Mouse (Mus musculus): ENCODE measurements at regions not wholly inside any gene's neighbourhood (a gene's known extent, or its start where the extent isn't known, plus 50 kb on each side); places are given as distances from the start of the nearest gene placed in this dataset.

DNA sequence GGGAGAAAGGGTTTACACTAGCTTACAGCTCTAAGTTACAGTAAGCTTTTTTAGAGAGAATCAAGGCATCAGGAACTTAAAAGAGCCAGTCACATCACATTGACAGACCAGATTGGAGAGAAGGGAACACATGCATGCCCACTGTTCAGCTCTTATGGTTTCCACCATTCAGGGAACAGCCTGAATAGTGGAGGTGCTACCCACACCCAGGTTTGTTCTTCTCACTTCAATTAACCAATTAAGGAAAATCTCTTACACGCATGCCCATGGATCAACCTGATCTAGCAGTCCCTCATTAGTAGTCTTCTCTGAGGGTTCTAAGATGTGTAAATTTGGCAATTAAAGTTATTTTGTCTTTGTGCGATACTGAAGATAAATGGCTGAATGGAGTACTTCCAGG lies 419.2 kb upstream of the Tusc1 start:
- 86% methylated on average over 2 of the region's 2 CpGs for WGBS
- Histone ChIP-seq H3K9ac (replicated peaks) (no peak overlapping the region), H3K36me3 (no peaks in the 10 kb centered on the region), H3K9me3 (no peaks in the 10 kb centered on the region), H3K4me1 (replicated peaks) (no peaks in the 10 kb centered on the region), H3K4me3 (replicated peaks) (no peak overlapping the region), H3K27ac (no peak overlapping the region), H3K27me3 (no peaks in the 10 kb centered on the region), H3K4me2 (no peak overlapping the region)
- no peak for ATAC-seq (ENCODE audit: insufficient number of reproducible peaks, insufficient read depth, low FRiP score, low TSS enrichment, low read depth)

DNA sequence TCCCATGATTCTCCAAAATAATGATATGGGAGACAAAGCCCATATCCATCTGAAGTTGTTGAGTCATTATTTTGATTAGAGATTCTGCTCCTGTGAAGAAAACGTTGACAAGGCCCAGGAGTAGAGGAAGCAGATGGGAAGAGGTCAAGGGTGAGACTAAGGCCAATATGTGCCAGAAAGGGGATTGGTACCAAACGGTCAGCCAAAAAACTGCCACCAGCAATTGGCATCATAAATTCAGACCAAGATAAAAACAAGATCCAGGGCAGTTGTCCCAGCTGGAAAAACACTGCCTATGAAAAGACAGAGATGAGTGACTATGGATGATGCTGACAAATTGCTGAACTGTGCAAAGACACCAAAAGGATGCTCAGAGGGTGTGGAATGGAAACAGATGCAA lies 411.0 kb upstream of the Tusc1 start:
- no peaks in the 10 kb centered on the region for H3K36me3 ChIP-seq
- no peak overlapping the region for H3K27ac ChIP-seq
- H3K4me1 ChIP-seq (replicated peaks) = no peaks in the 10 kb centered on the region
- H3K4me2 ChIP-seq = no peak overlapping the region
- no peak for ATAC-seq (ENCODE audit: insufficient number of reproducible peaks, insufficient read depth, low FRiP score, low TSS enrichment, low read depth)
- H3K4me3 ChIP-seq (replicated peaks) = no peak overlapping the region
- WGBS = 43% methylated on average over 2 of the region's 2 CpGs
- no peaks in the 10 kb centered on the region for H3K27me3 ChIP-seq
- no peak overlapping the region for H3K9ac ChIP-seq (replicated peaks)
- no peaks in the 10 kb centered on the region for H3K9me3 ChIP-seq

DNA sequence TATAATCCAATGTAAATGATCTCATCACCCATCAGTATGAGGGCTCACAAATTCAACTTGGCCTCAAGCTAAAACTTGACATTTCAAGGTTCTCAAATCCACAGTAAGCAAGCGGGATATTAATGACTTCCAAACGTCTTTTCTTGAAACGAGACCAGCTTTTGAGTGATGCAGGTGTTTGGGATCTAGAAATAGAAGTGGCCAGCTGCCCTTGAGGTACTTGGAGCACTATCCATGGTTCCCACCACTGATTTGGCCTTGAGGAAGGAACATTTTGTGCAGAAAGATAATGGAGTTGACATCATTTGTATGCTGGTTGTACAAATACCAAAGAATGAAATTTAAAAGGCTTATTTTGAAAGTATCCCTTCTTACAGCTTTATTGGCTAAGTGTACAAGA lies 378.4 kb upstream of the Tusc1 start:
- no peak overlapping the region for H3K9ac ChIP-seq (replicated peaks)
- no peaks in the 10 kb centered on the region for H3K36me3 ChIP-seq
- no peaks in the 10 kb centered on the region for H3K9me3 ChIP-seq
- H3K27ac ChIP-seq = no peak overlapping the region
- H3K4me2 ChIP-seq = no peak overlapping the region
- 62% methylated on average over 3 of the region's 3 CpGs for WGBS
- no peaks in the 10 kb centered on the region for H3K27me3 ChIP-seq
- no peak overlapping the region for H3K4me3 ChIP-seq (replicated peaks)
- no peak for ATAC-seq (ENCODE audit: insufficient number of reproducible peaks, insufficient read depth, low FRiP score, low TSS enrichment, low read depth)
- no peaks in the 10 kb centered on the region for H3K4me1 ChIP-seq (replicated peaks)

DNA sequence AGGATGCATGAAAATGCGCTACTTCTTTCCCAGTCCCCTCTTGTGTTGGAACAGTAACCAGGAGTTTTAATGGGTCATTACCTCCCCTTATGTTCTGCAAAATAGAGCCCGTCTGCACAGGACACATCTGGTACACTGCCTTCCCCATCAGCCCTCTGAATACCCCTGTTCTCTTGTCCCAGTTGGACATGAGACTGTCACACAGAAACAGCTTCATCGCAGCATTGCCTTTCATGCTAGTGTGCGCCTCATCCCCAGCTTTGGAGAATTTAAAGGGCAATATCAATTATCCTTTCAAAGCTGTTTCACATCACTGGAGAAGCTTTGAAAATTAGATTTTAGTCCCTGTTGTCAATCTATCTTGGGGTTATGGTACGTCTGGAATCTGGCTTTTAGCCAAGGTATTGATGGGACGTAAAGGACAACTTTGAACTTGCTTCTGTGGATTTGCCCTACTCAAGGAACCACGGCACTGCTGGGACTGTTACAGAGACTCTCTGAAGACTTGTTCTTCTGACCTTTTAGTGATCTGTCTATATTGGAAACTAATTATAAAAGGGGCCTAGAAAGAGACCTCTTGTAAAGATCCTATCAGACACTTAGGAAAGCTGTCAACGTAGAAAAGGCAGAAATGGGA lies 341.2 kb upstream of the Tusc1 start:
- Histone ChIP-seq H3K9ac (replicated peaks) (no peak overlapping the region), H3K27me3 (no peaks in the 10 kb centered on the region), H3K27ac (no peak overlapping the region), H3K9me3 (no peaks in the 10 kb centered on the region), H3K4me3 (replicated peaks) (no peak overlapping the region), H3K36me3 (no peaks in the 10 kb centered on the region), H3K4me2 (no peak overlapping the region), H3K4me1 (replicated peaks) (no peaks in the 10 kb centered on the region)
- WGBS = 70% methylated on average over 8 of the region's 8 CpGs
- no peak for ATAC-seq (ENCODE audit: insufficient number of reproducible peaks, insufficient read depth, low FRiP score, low TSS enrichment, low read depth)

DNA sequence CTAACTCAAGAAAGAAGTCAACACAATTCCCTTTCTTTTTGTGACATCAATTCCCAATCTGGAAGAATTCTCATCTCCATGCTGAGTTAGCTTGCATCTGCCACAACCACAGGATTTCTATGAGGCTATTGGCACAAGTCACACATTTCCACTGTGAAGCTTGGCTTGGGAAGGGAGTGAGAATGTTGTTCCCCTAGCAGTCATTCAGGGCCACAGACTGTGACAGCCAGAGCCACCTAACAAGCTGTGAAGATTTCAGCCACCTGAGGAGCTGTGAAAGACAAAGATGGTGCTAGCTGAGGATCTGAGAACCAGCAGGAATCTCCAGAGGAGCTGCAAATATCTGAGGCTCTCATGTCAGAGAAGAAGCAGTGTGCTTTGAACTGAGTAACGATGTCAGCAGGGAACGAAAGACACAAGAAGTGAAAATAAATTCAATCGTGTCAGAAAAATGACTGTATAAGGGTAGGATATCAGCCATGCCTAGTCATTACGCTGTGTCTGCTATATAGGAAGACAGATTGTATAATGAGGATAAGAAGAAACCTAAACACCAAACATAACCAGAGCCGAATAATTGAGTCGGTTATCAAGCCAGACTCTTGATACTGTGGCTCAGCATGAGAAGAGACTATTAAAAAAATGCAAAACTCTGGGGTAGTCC lies 340.6 kb upstream of the Tusc1 start:
- H3K4me1 ChIP-seq (replicated peaks) = no peaks in the 10 kb centered on the region
- no peak overlapping the region for H3K4me2 ChIP-seq
- H3K9ac ChIP-seq (replicated peaks) = no peak overlapping the region
- no peak overlapping the region for H3K27ac ChIP-seq
- ATAC-seq (ENCODE audit: insufficient number of reproducible peaks, insufficient read depth, low FRiP score, low TSS enrichment, low read depth) = no peak
- H3K27me3 ChIP-seq = no peaks in the 10 kb centered on the region
- H3K4me3 ChIP-seq (replicated peaks) = no peak overlapping the region
- no peaks in the 10 kb centered on the region for H3K36me3 ChIP-seq
- H3K9me3 ChIP-seq = no peaks in the 10 kb centered on the region
- WGBS = 75% methylated on average over 6 of the region's 6 CpGs

DNA sequence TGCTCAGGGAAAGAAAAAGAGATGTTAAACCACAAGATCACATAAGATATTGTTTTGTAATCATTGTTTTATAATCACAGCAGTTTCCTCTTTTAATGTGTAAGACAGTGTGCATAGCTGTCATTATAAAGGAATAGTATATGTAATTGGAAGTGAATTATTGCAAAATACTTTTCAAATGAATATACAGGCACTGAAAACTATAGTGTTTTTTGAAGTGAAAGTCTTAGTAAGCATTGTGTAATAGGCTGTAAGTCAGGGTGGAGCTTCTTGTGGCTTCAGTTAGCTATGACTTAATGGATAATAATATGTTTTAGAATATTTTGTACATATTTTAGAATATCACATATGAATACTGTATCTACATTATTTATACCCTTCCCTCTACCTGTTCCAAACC lies 333.7 kb upstream of the Tusc1 start:
- no peaks in the 10 kb centered on the region for H3K36me3 ChIP-seq
- no peak for ATAC-seq (ENCODE audit: insufficient number of reproducible peaks, insufficient read depth, low FRiP score, low TSS enrichment, low read depth)
- H3K27ac ChIP-seq = no peak overlapping the region
- no peak overlapping the region for H3K4me2 ChIP-seq
- no peaks in the 10 kb centered on the region for H3K9me3 ChIP-seq
- H3K4me1 ChIP-seq (replicated peaks) = no peaks in the 10 kb centered on the region
- H3K27me3 ChIP-seq = no peaks in the 10 kb centered on the region
- H3K9ac ChIP-seq (replicated peaks) = no peak overlapping the region
- H3K4me3 ChIP-seq (replicated peaks) = no peak overlapping the region

DNA sequence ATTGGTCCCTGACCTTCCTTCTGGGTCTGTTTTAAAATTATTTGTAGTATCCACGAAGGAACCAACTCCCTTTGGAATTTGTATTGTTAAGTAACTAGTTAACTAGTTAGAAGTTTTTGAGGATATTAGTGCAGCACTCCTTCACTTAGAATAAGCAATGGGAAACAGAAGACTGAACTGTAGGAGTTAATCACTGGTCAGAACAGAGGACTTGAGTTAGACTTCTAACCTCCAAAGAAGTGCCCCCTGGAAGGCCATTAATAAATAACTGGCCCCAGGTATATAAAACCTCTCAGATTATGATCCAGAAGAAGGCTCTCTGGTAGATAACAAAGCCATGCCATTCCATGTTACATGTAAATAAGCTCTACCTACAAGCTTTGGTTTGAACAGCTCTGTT lies 329.0 kb upstream of the Tusc1 start:
- no peak for ATAC-seq (ENCODE audit: insufficient number of reproducible peaks, insufficient read depth, low FRiP score, low TSS enrichment, low read depth)
- Histone ChIP-seq H3K36me3 (no peaks in the 10 kb centered on the region), H3K9me3 (no peaks in the 10 kb centered on the region), H3K4me1 (replicated peaks) (no peaks in the 10 kb centered on the region), H3K9ac (replicated peaks) (no peak overlapping the region), H3K4me3 (replicated peaks) (no peak overlapping the region), H3K27me3 (no peaks in the 10 kb centered on the region), H3K4me2 (no peak overlapping the region), H3K27ac (no peak overlapping the region)
- 78% methylated on average over 1 of the region's 1 CpGs for WGBS

DNA sequence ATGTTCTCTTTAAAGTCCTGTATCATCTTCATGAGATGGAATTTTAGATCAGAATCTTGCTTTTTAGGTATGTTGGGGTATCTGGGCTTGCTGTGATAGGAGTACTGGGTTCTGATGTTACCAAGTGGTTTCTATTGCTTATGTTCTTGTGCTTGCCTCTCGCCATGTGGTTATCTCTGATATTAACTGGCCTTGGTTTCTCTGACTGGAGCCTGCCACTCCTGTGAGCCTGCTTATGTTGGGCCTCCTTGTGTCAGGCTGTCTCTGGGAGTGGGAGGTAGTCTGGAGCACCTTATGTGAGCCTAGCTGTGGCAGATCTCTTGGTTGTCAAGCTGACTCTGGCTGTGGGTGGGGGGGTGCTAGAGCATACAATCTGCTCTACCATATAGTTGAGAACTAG lies 302.9 kb upstream of the Tusc1 start:
- ATAC-seq (ENCODE audit: insufficient number of reproducible peaks, insufficient read depth, low FRiP score, low TSS enrichment, low read depth) = no peak
- Histone ChIP-seq H3K4me3 (replicated peaks) (no peak overlapping the region), H3K9ac (replicated peaks) (no peak overlapping the region), H3K27ac (no peak overlapping the region), H3K36me3 (no peaks in the 10 kb centered on the region), H3K4me2 (no peak overlapping the region), H3K27me3 (no peaks in the 10 kb centered on the region), H3K4me1 (replicated peaks) (no peaks in the 10 kb centered on the region), H3K9me3 (no peaks in the 10 kb centered on the region)
- WGBS = 91% methylated on average over 1 of the region's 1 CpGs

DNA sequence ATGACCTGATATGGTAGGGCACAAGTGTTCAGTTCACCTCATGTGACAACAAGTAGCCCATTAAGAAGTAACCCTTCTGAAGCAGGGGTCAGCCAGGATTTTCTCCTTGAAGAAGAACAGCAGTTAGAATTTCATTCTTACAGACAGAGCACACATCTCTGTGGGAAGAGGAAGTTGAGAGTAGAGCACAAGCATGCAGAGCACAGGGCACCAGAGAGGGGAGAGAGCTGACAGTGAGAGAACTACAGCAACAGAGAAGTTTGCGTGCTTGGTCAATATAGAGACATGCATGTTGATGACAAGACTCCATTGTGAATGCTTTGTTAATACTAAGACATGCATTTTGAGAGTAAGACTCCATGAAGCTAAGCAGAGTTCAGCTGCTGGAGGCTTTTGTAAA lies 263.2 kb upstream of the Tusc1 start:
- H3K4me2 ChIP-seq = no peak overlapping the region
- H3K9me3 ChIP-seq = no peaks in the 10 kb centered on the region
- H3K36me3 ChIP-seq = no peaks in the 10 kb centered on the region
- 97% methylated on average over 1 of the region's 1 CpGs for whole genome bisulfite sequencing
- no peak overlapping the region for H3K4me3 ChIP-seq (replicated peaks)
- H3K27me3 ChIP-seq = no peaks in the 10 kb centered on the region
- ATAC-seq (ENCODE audit: insufficient number of reproducible peaks, insufficient read depth, low FRiP score, low TSS enrichment, low read depth) = no peak
- H3K9ac ChIP-seq (replicated peaks) = no peak overlapping the region
- H3K27ac ChIP-seq = no peak overlapping the region
- H3K4me1 ChIP-seq (replicated peaks) = no peaks in the 10 kb centered on the region

DNA sequence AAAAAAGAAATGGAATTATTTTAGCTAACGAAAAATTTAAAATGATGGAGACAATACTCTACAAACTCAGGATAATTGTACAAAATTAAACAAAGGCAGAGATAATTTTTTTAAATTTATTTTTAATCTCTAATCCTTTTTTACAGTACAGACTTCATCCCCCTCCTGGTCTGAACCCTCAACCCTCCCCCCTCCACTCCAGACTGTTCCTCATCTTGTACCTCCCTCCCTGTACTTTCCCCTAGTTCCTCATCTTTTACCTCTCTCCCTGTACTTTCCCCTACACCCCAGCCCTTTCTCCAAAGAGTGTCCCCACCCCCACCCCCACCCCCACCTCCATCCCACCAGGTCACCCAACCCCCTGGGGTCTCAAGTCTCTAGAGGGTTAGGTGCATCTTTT lies 249.0 kb upstream of the Tusc1 start:
- Histone ChIP-seq H3K9me3 (0 out of 2 replicates have a peak, but pooled peaks cover 4% of the 10 kb centered on the region), H3K4me2 (no peak overlapping the region), H3K36me3 (no peaks in the 10 kb centered on the region), H3K4me1 (replicated peaks) (no peaks in the 10 kb centered on the region), H3K27me3 (no peaks in the 10 kb centered on the region), H3K27ac (no peak overlapping the region), H3K4me3 (replicated peaks) (no peak overlapping the region), H3K9ac (replicated peaks) (no peak overlapping the region)
- no peak; the same call in 1 of the 2 replicates for ATAC-seq (ENCODE audit: insufficient number of reproducible peaks, insufficient read depth, low FRiP score, low TSS enrichment, low read depth)
- 88% methylated on average over 1 of the region's 1 CpGs for WGBS

DNA sequence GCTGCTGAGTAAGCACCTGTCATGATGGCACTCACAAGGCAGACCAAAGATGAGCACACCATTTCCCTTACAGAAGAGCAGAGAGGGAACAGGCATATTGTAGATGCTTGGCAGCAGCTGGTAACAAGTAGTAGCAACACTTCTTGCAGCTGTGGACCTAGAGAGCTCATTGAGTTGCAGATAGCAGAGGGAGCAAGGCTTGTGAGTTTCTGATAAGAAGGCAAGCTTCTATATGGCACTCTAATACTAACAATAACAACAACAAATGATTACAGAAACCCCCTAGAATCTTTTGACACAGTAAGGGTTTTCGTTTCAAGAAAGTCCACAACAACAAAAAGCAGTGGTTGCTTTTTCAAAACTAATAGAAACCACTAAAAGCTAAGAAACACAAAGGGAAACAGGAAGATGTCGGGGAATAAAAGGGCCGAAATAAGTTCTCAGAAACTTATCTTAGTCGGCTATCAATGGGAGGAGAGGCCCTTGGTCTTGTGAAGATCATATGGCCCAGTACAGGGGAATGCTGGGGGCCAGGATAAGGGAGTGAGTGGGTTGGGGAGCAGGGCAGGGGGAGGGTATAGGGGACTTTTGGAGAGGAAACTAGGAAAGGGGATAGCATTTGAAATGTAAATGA lies 248.5 kb upstream of the Tusc1 start:
- Histone ChIP-seq H3K4me1 (replicated peaks) (no peaks in the 10 kb centered on the region), H3K9me3 (0 out of 2 replicates have a peak, but pooled peaks cover 4% of the 10 kb centered on the region), H3K9ac (replicated peaks) (no peak overlapping the region), H3K27me3 (no peaks in the 10 kb centered on the region), H3K4me3 (replicated peaks) (no peak overlapping the region), H3K4me2 (no peak overlapping the region), H3K27ac (no peak overlapping the region), H3K36me3 (no peaks in the 10 kb centered on the region)
- WGBS = 75% methylated on average over 4 of the region's 4 CpGs
- no peak for ATAC-seq (ENCODE audit: insufficient number of reproducible peaks, insufficient read depth, low FRiP score, low TSS enrichment, low read depth)

DNA sequence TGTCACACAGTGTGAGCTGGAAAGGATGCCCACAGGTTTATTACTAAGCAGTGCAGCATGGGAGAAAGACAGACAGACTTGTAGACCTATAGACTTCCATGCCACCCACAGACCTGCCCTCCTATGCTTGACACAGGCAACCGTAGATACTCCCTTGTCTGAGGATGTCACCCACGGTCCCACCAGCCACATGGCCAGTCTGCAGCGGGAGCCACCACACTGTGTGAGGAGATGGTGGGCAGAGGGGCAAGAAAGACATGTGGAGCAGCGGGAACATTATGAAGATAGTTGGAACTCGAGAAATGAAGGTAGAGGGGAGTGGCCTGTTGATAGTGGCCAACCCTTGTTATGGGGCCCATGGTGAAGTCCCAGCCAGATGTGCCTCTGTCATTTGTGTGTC lies 244.0 kb upstream of the Tusc1 start:
- H3K4me3 ChIP-seq (replicated peaks) = no peak overlapping the region
- H3K9ac ChIP-seq (replicated peaks) = no peak overlapping the region
- WGBS = 84% methylated on average over 5 of the region's 5 CpGs
- H3K27me3 ChIP-seq = no peaks in the 10 kb centered on the region
- H3K4me1 ChIP-seq (replicated peaks) = no peaks in the 10 kb centered on the region
- ATAC-seq (ENCODE audit: insufficient number of reproducible peaks, insufficient read depth, low FRiP score, low TSS enrichment, low read depth) = no peak
- H3K36me3 ChIP-seq = no peaks in the 10 kb centered on the region
- H3K9me3 ChIP-seq = no peaks in the 10 kb centered on the region
- H3K27ac ChIP-seq = no peak overlapping the region
- H3K4me2 ChIP-seq = no peak overlapping the region

All from limb, embryonic 12.5 days (tissue).